Mouse (Mus musculus): Measurements from ENCODE around the gene Zfp12.

Gene Zfp12

DNA sequence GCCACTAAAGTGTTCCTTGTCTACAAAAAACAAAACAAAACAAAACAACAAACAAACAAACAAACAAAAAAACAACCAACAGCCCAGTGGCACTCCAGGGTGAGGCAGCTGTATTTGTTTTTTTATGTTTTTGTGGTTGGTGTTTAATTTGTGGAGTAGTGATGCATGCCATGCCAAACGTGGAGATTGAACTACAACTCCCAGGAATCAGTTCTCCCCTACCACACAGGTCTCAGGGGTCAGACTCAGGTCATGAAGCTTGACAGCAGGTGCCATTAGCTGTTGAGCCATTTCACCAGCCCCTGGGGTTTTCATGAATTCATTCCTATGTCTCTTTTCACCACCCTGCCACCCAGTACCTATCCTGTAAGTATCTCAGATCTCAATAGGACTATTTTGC is 30.4 kb downstream of the Zfp12 start:
- DNase-seq (ENCODE audit: low spot score in 2 of 2): no peak

DNA sequence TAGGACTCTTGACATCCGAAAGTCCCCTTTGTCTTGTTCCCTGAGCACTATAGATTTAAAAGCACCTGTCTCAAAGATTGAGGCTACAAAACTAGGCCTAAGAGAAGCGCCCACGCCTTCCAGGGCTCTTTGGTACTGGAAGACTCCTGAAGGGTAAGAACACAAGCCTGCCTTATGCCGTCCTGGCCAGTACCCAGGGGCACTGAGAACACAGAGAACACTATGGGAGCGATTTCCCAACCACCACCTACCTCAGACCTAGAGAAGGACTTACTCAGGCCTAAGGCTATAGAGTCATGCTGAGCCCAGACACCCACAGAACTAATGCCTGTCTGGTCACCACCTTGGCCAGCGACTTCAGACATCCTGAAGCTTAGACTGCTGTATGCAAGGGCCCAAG is 31.8 kb downstream of the Zfp12 start:
- DNase-seq (ENCODE audit: low spot score in 2 of 2): no peak

DNA sequence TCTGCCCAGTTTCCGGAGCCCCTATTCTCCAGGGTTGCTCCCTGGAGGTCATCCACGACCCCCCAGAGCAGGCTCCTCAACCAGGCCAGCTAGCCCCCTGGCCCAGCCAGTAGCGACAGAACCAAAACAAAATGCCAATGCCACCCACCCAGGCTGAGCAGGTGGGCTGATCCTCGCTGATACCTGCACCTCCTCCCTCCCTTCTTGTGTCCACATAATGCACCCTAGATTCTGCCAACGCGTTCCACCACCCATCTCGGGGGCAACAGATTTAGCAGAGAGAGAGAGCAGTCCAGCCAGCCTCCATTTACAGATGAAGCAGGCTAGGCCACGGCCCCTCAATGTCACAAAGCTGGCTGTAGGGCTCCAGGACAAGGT is 34.0 kb downstream of the Zfp12 start:
- no peak for DNase-seq (ENCODE audit: low spot score in 2 of 2)

DNA sequence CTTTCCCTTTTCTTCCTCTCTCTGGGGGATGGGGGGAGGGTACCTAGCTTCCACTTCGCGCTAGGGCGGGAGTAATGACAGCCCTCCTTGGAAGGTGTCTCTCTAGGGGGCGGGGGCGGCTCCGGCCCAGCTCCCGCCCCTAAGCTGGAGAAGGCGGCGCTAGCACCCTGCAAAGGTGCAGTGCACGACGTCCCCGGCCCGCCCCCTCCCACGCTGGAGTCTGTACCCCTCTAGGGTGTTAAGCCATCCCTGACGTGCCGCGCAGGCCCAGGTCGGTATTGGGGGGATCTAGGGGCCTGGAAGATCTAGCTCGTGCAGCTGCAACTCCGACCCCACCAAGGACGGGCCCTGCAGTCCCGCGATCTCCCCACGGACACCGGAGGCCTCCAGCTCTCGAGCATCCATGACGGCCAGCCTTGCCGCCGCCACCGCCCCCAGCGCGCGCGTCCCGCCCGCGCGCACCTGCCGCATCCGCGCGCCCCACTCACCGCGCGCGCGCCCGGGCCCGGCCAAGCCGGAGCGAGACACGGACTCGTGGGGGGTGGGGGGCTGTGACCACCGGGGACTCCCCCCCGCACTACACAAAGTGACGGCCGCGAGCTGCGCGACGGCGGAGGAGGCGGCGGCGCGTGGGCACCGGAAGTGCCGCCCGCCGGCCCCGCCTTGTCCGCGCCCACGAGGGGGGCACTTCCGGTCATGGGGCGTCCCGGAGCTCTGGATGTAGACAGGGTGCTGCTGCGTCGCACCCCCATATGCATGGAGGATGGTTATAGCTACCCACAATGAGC is 34.6 kb downstream of the Zfp12 start, which contains the start of gene Zfp316:
Gene Zfp316 (minus strand): TSS at position 660 of the 788 bp plus-strand sequence.
- peak in 1 of 2 experiments; percentile 33 for DNase-seq (ENCODE audit: low spot score in 2 of 2)

DNA sequence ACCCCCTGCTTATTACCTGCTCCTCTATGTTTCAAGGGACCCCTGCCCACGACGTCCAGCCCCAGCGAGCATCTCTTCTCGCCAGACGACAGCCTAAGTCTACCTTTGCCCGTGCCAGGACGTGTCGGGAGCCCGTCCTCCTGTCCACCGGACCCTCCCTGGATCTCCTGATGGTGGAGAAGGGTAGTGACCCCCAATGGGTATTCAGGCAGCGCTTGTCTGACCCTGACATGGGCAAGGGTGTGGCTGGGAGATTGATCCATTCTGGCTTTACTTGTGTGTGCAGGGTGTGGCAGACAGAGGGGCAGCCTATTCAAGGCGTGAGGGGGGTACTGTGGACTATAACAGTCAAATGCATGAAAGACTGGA is 35.2 kb downstream of the Zfp12 start:
- no peak for DNase-seq (ENCODE audit: low spot score in 2 of 2)

DNA sequence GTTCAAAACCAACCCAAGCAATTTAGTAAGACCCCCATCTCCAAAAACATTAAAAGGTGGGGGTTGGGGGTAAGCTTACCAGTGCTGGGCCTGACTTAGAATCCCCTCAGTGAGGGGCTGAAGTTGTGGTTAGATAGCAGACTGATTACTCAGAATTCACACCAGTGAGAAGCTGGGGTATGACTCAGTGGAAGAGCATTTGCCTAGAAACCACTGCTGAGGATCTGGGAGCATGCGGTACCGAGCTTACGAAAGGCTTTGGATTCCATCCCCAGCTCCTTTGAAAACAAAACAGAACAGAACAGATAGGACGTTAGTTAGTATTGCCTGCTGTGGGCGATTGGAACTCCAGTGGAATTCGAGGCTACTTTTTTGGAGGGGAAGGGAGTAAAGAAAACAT is 36.7 kb downstream of the Zfp12 start:
- no peak for DNase-seq (ENCODE audit: low spot score in 2 of 2)

DNA sequence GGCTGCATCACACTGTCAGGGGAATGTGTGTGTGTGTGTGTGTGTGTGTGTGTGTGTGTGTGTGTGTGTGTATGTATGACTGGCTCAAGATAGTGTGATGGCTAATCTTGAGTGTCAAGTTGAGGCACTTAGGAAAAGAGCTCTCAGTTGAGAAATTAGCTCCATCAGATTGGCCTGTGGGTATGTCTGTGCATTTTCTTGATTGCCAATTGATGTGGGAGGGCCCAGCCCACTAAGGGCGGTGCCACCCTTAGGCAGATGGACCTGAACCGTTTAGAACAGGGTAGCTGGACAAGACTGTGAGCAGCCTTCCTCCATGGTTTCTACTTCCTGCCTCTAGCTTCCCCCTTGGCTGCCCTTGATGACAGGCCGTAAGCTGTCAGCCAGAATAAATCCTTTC is 37.1 kb downstream of the Zfp12 start:
- DNase-seq (ENCODE audit: low spot score in 2 of 2): no peak

DNA sequence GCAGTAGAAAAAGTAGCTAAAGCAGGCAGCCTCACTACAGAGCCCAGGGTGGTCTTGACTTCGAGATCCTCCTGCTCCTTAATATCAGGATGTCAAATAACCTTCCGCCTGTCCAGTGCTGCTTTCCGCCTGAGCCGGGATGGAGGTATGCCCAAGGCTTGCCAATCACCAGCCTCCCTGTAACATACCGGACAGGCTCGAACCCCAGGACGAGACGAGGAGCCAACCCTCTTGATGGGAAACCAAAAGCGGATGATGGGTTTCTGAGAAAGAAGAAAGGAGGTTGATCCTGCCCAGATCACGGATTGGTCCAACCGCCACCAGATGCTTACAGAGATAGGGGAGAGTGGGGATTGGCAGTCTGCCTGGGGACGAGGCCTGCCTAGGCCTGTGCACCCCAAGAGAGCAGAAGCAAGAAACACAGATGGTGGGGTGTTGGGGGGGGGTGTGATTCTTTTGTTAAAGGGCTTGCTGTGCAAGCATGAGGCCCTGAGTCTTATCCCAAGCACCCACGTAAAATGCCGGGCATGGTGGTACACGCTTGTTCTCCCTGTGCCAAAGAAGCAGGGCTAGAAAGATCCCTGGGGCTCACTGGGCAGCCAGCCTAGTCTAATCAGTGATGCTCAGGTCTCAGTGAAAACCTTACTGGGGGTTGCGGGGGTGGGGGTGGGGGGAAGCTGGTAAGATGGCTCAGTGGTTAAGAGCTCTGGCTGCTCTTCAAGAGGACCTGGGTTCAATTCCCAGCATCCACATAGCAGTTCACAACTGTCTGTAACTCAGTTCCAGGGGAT is 37.8 kb downstream of the Zfp12 start:
- no peak for DNase-seq (ENCODE audit: low spot score in 2 of 2)

DNA sequence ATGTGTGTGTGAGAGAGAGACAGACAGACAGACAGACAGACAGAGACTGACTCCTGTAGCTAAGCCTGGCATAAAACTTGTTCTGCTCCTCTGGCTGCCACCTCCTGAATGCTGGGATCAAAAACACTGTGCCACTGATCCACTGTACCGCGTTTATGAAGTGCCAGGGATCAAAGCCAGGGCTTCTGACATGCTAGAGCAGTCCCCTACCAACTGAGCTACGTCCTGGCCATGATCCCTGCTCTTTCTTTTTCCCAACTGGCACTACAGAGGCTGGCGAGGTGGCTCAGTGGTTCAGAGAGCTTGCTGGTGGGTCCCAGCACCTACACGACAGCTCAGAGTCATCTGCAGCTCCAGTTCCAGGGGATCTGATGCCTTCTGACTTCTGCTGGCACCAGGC is 40.8 kb downstream of the Zfp12 start:
- DNase-seq (ENCODE audit: low spot score in 2 of 2): no peak

DNA sequence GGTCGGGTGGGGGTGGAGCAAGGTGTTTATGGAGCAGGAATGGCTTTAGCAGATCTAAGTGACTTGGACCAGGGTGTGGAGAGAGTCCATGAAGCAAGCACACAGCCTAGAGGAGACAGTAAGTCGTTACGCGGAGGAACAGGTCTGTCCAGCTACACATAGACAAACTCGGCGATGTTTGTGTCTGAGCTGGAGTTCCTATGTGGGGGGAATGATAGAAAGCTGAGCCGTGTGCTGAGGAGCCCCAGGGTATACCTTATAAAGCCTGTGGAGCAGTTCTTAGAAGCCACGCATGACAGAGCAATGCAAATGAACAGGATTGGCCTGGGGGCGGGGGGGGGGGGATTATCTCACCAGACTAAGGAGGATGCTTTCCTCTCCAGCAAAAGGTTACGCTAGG is 44.3 kb downstream of the Zfp12 start:
- DNase-seq (ENCODE audit: low spot score in 2 of 2): no peak

DNA sequence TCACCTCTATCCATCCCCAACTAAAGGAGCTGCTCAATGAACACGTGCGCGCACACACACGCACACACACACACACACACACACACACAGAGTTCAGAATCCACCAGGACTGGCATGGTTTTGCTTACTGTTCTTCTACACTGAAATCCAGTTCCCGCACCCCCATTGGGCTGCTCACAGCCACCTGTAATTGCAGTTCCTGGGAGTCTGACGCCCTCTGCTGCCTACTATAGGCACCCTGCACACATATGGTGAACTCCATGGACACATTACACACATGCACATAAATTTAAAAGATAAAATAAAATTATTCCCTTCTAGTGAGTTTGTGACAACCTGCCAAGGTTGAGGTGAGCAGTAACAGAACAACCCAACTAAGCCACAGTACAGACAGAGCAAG is 49.8 kb downstream of the Zfp12 start:
- DNase-seq (ENCODE audit: low spot score in 2 of 2): no peak

DNA sequence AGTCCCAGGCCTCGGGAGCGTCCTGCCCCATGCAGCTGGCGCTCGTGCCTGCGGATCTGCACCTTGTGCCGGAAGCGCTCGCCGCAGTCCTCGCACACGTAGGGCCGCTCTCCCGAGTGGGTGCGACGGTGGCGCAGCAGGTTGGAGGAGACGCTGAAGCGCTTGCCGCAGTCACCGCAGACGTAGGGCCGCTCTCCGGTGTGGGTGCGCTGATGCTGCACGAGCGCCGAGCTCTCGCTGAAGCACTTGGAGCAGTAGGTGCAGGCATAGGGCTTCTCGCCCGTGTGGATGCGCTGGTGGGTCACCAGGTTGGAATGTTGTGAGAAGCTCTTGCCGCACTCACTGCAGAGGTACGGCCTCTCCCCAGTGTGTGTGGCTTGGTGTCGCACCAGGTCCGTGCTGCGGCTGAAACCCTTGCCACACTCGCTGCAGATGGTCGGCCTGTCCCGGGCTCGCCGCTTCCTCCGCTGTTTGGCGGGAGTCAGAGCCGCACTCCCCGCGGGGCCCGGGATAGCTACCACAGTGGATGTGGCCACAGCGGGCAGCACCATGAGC is 52.9 kb downstream of the Zfp12 start:
- peak in 1 of 2 experiments; percentile 24 for DNase-seq (ENCODE audit: low spot score in 2 of 2)

DNA sequence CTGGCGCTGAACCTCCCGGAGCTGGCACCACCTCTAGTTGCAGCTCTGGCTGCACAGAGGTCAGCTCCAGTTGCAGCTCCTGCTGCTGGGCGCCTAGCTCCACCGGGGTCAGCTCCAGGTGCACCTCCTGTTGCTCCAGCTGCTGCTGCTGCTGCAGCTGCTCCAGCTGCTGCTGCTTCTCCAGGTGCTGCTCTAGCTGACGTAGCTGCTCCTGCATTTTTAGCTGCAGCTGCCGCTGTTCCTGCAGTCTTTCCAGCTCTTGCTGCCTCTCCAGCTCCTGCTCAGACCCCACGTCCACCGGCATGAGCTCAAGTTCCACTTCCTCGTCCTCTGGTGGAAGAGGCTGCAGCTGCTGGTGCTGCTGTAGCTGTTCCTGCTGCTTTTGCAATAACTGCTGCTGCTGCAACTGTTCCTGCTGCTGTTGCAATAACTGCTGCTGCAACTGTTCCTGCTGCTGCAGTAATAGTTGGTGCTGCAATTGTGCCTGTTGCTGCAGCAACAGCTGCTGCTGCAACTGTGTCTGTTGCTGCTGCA is 53.5 kb downstream of the Zfp12 start:
- no peak for DNase-seq (ENCODE audit: low spot score in 2 of 2)

DNA sequence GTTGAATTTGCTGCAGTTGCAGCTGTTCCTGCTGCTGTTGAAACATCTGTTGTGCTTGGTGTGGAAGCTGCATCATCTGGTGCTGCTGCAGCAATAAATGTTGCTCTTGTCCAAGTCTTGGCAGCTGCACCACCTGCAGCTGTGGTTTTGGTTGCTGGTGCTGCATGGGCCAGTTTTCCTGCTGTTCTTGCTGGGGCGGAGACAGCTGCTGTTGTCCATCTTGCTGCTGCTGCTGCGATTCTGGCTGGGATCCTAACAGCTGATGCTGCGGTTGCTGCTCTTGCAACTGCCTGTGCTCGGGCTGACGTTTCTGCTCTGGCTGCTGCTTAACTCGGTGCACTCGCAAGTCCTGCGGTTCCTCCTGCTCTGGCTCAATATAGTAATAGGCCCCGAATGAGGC is 54.3 kb downstream of the Zfp12 start:
- no peak for DNase-seq (ENCODE audit: low spot score in 2 of 2)

DNA sequence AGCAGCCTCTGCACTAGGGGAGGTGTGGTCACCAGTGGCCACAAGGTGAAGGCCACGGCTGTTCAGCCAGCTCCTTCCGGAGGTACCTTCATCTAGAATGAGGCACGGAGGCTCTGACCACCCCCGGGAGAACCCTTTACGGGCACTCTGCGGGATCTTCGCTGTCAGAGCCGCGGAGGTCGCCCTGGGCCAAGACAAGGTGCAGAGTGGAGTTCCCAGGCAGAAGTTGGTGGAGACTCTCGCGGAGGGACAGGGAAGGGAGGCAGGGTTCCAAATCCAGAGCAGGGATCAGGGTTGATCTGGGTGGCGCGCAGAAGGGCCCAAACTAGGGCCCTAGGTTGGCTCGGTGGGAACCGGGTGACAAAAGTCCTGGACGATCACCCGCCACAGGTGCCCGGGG is 57.9 kb downstream of the Zfp12 start:
- DNase-seq (ENCODE audit: low spot score in 2 of 2): no peak

DNA sequence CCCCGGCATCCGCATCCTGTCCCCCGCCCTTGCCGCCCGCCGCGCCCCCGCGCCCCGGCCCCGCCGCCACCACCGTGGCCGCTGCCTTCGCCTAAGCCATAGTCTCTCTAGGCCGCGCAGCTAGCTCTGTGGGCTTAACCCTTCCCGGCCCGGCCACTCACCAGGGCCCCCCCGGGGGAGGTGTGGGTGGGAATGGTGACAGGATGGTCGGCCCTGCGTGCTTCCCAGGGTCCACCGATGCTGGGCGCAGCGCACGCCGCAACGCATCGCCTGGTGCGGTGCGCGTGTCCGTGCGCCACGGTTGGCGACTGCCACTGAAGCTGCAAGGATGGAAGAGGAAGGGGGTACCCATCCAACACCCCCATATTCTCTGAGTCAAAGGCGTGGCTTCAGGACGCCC is 58.4 kb downstream of the Zfp12 start, which contains the start of gene Zfp853:
Gene Zfp853 (minus strand): TSS at position 220 of the 400 bp plus-strand sequence.
- DNase-seq (ENCODE audit: low spot score in 2 of 2): no peak

DNA sequence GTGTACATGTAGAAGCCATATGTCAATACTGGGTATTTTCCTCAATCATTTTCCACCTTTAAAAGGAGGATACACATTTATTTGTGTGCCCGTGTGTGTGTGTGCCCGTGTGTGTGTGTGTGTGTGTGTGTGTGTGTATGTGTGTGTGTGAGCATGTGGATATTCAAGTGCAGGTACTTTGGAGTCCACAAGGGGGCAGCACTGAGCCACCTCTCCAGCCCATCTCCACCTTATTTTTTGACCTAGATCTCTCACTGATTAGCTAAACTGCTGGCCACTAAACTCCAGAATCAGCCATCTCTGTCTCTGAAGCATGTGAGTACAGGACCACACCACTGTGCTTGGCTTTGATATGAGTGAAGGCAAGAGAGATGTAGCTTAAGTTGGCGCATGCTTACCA is 59.9 kb downstream of the Zfp12 start:
- no peak for DNase-seq (ENCODE audit: low spot score in 2 of 2)

DNA sequence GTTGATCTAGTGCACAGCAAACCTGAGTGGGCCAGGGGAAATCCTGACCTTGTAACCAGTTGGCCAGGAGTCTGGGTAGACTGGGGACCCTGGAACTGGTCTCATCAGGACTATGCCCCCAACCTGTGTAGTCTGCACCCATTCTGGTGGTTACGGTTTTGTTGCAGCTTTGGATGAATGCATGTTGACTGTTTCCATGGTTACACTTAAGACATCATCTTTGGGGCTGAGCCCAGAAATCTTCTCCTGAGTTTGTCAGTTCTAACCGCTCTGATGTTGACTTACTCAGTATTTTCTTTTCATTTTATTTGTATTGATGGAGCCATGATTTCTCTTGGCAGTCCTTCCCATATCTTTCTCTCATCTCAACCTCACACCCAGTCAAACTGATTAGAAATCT is 60.4 kb downstream of the Zfp12 start:
- DNase-seq (ENCODE audit: low spot score in 2 of 2): no peak

DNA sequence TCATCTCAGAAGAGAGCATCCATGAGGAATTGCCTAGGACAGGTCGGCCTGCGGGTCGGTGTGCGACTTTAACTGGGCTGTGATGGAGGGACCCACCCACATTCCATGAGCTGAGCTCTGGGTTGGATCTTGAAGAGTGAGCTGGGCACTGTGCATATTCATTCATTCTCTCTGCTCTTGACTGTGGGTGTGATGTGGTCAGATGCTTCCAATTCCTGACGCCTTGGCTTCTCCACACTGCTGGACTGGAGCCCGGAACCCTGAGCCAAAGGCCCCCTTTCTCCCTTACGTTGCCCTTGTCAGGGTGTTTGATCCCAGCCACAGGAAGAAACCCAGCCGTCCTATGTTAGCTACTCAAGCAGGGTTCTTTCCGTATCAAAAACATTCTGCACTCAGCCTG is 63.0 kb downstream of the Zfp12 start:
- DNase-seq (ENCODE audit: low spot score in 2 of 2): no peak

DNA sequence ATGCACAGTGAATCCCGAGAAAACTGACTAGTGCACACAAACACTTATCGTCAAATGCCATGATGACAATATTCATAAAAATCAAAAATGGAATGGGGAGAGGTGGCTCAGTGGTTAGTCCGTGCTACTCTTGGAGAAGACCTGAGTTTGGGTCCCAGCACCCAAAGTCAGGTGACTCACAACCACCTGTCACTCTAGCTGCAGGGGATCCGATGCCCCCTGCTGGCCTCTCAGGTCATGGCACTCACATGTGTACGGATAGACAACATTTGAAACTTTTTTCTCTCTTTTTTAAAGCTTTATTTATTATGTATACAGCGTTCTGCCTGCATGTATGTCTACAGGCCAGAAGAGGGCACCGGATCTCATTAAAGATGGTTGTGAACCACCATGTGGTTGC is 63.4 kb downstream of the Zfp12 start:
- DNase-seq (ENCODE audit: low spot score in 2 of 2): no peak

Data from thymus, postnatal 10 days (tissue).